Mouse (Mus musculus) heart, embryonic 12.5 days (tissue): Measurements from ENCODE around the gene Speg. TPM values are rescaled to one million over a fixed set of nuclear protein-coding genes. Genes with fewer than 3 reads are reported as not detected.
A peak's percentile ranks its signal among the peaks of the same experiment; 100 is the strongest.

Experiments
- ATAC-seq: fragments of 200-750 bp; cut with Nextera tagmentation; 2 replicates; pipeline ENCODE4 v1.8.0; 2017; ENCODE audit warnings: moderate TSS enrichment, moderate library complexity; ENCODE audit not compliant: insufficient number of reproducible peaks, low FRiP score
- H3K27ac ChIP-seq: fragments of 300-500 bp; sonication (generic); 2 replicates; pipeline ENCODE4 v1.5.1; 2016; ENCODE audit warnings: mild to moderate bottlenecking, moderate library complexity; ENCODE audit not compliant: poor library complexity, severe bottlenecking
- H3K27me3 ChIP-seq: fragments of 300-500 bp; sonication (generic); replicated peaks from 2 replicates; pipeline ENCODE4 v1.6.1; 2016; ENCODE audit warnings: mild to moderate bottlenecking, moderate library complexity
- H3K36me3 ChIP-seq: fragments of 300-500 bp; sonication (generic); 2 replicates; pipeline ENCODE4 v1.6.1; 2016; ENCODE audit warnings: mild to moderate bottlenecking, moderate library complexity
- H3K4me1 ChIP-seq: fragments of 300-500 bp; sonication (generic); replicated peaks from 2 replicates; pipeline ENCODE4 v1.6.1; 2016; ENCODE audit warnings: mild to moderate bottlenecking
- H3K4me2 ChIP-seq: fragments of 300-500 bp; sonication (generic); 2 replicates; pipeline ENCODE4 v1.6.1; 2016; ENCODE audit warnings: mild to moderate bottlenecking, moderate library complexity
- H3K4me3 ChIP-seq: fragments of 300-500 bp; sonication (generic); 2 replicates; pipeline ENCODE4 v1.5.1; 2016; ENCODE audit warnings: mild to moderate bottlenecking
- H3K9ac ChIP-seq: fragments of 300-500 bp; sonication (generic); 2 replicates; pipeline ENCODE4 v1.6.1; 2016; ENCODE audit warnings: mild to moderate bottlenecking, moderate library complexity
- H3K9me3 ChIP-seq: fragments of 300-500 bp; sonication (generic); replicated peaks from 2 replicates; pipeline ENCODE4 v1.6.1; 2016; ENCODE audit warnings: mild to moderate bottlenecking, moderate library complexity
- WGBS: fragments of 180-500 bp; shearing (Covaris S2); methylation state at CpG from one replicate; pipeline ENCODE4 v1.1.7; 2016; 5-methylcytosine and 5-hydroxymethylcytosine counted together
- polyA plus RNA-seq: library from polyadenylated mRNA; unstranded; fragments of >200 nt; fragmentation: Nextera tagmentation; extraction: Ambion mirVana; gene quantifications from 2 replicates; pipeline ENCODE4 v1.2.1, GENCODE M21; 2016

Gene Speg
- polyA plus RNA-seq, 1 experiment from 2014 or later: 61.5 TPM

DNA sequence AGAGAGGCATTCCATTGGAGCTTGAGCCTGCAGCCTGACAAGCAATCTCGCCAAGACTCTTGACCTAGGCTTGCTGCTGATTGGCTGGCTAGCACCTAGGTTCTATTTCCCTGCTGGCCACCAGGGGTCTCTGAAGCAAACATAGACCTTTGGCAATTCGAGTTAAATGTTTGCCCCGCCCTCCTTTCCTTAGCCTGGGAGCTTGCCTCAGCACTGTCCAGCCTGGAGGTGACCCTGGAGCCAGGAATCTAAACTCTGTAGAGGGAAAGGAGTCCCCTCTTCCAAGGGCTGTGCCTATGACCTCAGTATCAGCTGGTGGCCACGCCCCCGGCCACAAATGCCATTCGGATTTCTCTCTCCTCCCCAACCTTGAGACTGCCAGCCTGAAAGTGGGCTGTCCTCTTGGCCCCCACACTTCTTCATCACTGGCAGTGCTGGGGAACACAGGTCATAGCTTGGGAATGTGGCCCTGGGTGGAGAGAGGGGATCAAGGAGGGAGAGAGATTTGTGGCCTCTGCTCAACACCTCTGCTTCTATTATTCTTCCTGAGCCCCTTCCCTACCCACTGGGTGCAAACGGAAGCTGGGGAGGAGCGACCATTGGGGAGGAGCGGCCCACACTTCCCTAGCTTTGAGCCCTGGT, 23.8 kb downstream of the Speg start:
- Histone ChIP-seq H3K4me3 (no peak overlapping the region; the same call in 1 of the 2 replicates), H3K9ac (peak overlapping the region; percentile 67), H3K9me3 (no peaks in the 10 kb centered on the region), H3K4me2 (peak overlapping the region; percentile 79), H3K4me1 (peaks cover 64% of the 10 kb centered on the region), H3K27me3 (no peaks in the 10 kb centered on the region), H3K36me3 (peaks cover 55% of the 10 kb centered on the region), H3K27ac (peak overlapping the region; percentile 100)
- WGBS: 3% methylated on average over 9 of the region's 9 CpGs
- ATAC-seq: peak; percentile 78

DNA sequence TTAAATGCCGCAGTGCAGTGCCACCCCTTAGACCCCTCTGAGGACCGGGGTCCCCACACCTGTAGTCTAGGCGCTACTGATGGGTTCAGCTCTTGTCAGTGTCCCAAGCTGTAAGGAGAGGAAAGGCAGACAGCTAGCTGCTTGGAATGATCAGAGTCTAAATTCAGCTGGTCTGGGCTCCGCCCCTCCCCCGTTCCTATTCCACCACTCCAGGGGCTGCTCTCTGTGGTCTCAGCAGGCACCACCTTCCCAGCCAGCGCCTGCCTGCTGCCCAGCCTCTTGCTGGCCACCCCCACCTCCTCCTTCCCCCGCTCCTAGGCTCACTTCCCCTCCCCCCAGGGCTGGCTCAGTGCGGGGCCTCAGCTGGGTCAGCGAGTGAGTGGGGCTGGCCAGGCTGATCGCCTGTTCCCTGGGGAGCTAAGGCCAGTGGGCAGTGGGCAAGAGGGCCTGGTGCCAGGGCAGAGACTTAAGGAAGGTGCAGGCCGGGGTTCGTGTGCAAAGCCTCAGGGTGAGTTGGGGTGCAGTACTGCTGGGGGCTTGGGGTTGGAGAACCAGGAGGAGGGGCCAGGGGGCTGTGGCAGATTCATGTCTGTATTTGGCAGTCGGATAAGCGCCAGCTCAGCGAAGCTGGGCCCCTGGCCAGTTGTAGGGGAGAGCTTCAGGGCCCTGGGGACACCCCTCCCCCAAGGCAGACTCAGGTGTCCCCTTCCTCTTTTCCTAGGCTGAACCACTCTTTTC, 24.8 kb downstream of the Speg start:
- peaks cover 63% of the 10 kb centered on the region for H3K4me1 ChIP-seq
- H3K27me3 ChIP-seq: no peaks in the 10 kb centered on the region
- no peaks in the 10 kb centered on the region for H3K9me3 ChIP-seq
- H3K4me3 ChIP-seq: peak overlapping the region; percentile 49
- peaks cover 63% of the 10 kb centered on the region for H3K36me3 ChIP-seq
- ATAC-seq: peak; percentile 86
- H3K4me2 ChIP-seq: peak overlapping the region; percentile 79
- WGBS: 2% methylated on average over 15 of the region's 15 CpGs
- H3K27ac ChIP-seq: peak overlapping the region; percentile 100
- H3K9ac ChIP-seq: peak overlapping the region; percentile 76

DNA sequence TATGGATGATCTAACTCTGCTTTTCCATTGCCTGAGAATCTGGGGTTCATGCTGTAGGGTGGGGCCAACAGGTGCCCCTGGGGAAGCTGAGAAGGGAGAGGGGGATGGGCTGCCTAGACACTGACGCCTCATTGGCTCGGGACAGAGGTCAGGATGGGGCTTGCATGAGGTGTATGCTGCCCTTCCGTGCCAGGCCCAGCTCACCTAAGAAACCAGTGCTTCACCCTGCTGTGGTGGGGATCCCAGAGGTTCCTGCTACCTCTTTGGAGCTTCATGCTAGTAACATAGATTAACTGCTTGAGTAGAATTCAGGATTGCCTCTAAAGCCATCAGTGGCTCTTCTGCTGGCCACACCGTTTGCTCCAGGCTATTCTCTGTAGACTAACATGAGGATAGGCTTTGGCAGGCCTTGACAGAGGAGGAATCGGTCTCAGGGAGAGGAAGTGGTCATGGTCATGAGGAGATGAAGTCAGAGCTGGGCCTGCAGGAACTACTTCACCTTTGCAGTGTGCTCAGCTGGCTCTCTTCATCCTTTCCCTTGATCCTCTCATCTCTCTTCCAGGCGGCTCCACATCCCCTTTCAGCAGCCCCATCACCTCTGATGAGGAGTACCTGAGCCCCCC, 25.5 kb downstream of the Speg start:
- Histone ChIP-seq H3K9me3 (no peaks in the 10 kb centered on the region), H3K9ac (peak overlapping the region; percentile 76), H3K4me3 (peak overlapping the region; percentile 49), H3K27ac (peak overlapping the region; percentile 100), H3K36me3 (peaks cover 65% of the 10 kb centered on the region), H3K4me1 (peaks cover 64% of the 10 kb centered on the region), H3K27me3 (no peaks in the 10 kb centered on the region), H3K4me2 (peak overlapping the region; percentile 79)
- WGBS: 20% methylated on average over 6 of the region's 6 CpGs
- ATAC-seq: 0 out of 2 replicates have a peak, but pooled peaks have one; percentile 13

DNA sequence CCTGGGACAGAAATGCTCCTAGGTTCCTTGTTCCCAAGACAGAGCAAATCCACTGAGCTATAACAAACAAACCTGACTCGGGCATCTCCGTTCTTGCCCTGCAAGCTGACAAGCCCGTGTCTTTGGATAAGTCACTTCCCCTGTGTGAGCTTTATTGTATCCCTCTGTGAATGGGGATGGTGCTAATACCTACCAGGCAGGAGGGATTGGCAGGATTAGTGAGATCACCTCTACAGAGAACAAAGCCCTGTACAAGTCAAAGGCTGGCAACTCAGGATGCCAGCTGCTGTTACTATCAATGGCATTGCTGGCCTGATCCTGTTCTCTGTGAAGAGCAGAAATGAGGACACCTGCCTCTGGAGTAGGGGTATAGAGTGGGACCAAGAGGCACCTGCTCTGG, 30.4 kb downstream of the Speg start:
- H3K4me3 ChIP-seq: no peak overlapping the region
- H3K27ac ChIP-seq: 0 out of 2 replicates have a peak overlapping the region, but pooled peaks have one; percentile 5
- peaks cover 77% of the 10 kb centered on the region for H3K4me1 ChIP-seq
- no peak overlapping the region for H3K4me2 ChIP-seq
- H3K9me3 ChIP-seq: no peaks in the 10 kb centered on the region
- WGBS: 77% methylated on average over 3 of the region's 3 CpGs
- no peak overlapping the region for H3K9ac ChIP-seq
- H3K27me3 ChIP-seq: no peaks in the 10 kb centered on the region
- H3K36me3 ChIP-seq: peaks cover 78% of the 10 kb centered on the region
- no peak for ATAC-seq

DNA sequence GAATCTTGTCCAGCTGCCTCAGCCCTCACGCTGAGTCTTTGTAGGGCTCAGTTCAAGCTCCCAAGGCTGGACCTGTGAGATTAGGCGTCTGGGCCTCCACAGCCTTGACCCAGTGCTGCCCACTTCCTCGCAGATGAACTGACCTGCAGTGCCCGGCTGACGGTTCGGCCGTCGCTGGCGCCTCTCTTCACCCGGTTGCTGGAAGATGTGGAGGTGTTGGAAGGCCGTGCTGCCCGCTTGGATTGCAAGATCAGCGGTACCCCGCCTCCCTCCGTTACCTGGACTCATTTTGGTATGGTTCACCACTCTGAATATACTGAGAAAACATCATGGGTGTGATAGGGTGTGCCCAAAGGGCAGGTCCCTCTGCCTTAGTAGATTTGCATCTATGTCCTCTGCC, 31.1 kb downstream of the Speg start:
- no peak overlapping the region for H3K4me3 ChIP-seq
- H3K27ac ChIP-seq: 0 out of 2 replicates have a peak overlapping the region, but pooled peaks have one; percentile 5
- H3K36me3 ChIP-seq: peaks cover 81% of the 10 kb centered on the region
- peak overlapping the region; percentile 5; the same call in 1 of the 2 replicates for H3K9ac ChIP-seq
- no peak overlapping the region for H3K4me2 ChIP-seq
- H3K27me3 ChIP-seq: no peaks in the 10 kb centered on the region
- 89% methylated on average over 15 of the region's 15 CpGs for WGBS
- ATAC-seq: no peak
- H3K9me3 ChIP-seq: no peaks in the 10 kb centered on the region
- peaks cover 76% of the 10 kb centered on the region for H3K4me1 ChIP-seq

DNA sequence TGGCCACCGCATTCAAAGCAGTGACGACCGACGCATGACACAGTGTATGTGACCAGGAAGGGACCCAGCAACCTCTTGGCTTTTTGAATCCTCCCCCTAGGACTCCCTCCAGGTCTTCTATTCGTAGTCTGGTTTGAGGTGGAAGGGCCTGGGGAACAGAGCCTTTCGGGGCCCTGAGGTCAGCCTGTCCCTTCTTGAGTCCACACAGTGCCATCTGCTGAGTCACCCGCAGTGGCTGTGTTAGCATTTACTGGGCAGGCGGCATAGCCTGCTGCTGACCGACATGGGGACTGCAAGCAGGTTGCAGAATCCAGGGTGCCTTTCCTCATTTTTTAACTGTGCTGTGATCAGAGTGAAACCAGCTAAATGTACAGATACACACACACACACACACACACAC, 32.0 kb downstream of the Speg start:
- H3K4me3 ChIP-seq: no peak overlapping the region
- H3K4me1 ChIP-seq: peaks cover 69% of the 10 kb centered on the region
- peak overlapping the region; percentile 14; the same call in 1 of the 2 replicates for H3K9ac ChIP-seq

DNA sequence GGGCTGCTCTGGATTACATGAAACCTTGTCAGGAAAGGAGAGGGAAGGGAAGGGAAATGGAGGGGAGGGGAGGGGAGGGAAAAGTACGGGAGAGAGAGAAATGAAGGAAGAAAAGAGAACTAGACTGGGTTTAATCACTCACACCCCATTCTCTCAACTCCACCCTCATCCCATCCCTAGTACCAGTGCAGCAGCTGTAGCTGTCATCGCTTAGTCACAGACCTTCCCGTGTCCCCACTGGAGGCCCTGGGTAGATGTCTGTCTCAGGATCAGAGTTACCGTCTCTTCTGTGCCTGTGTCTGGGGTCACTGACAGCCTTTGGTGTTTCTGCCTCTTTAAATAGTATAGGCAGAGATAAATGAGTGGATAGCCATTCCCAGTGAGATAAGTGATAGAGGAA, 33.1 kb downstream of the Speg start:
- Histone ChIP-seq H3K4me2 (0 out of 2 replicates have a peak overlapping the region, but pooled peaks have one; percentile 0), H3K27ac (peak overlapping the region; percentile 90), H3K9me3 (no peaks in the 10 kb centered on the region), H3K4me3 (no peak overlapping the region), H3K27me3 (no peaks in the 10 kb centered on the region), H3K36me3 (peaks cover 80% of the 10 kb centered on the region), H3K4me1 (peaks cover 65% of the 10 kb centered on the region), H3K9ac (no peak overlapping the region)
- WGBS: 25% methylated on average over 4 of the region's 4 CpGs
- ATAC-seq: peak; percentile 66; the same call in 1 of the 2 replicates

More for the DNA sequence above, 32.0 kb downstream of the Speg start:
- Histone ChIP-seq H3K36me3 (peaks cover 81% of the 10 kb centered on the region), H3K9me3 (no peaks in the 10 kb centered on the region), H3K4me2 (no peak overlapping the region), H3K27ac (peak overlapping the region; percentile 90), H3K27me3 (no peaks in the 10 kb centered on the region)
- ATAC-seq: no peak
- 79% methylated on average over 9 of the region's 9 CpGs for WGBS

DNA sequence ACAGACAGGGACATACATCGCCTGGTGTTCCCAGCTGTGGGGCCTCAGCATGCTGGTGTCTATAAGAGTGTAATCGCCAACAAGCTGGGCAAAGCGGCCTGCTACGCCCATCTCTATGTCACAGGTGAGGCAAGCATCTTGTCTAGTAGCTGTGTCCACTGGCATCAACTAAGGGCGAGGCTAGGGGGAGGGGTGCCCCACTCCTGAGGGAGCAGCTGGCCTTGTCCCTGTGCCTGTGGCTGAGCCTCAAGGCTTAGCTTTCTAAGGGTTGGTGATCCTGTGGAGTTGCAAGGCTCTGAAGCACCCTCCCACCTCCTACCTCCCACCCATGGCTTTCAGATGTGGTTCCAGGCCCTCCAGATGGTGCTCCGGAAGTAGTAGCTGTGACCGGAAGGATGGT, 34.9 kb downstream of the Speg start:
- 89% methylated on average over 7 of the region's 7 CpGs for WGBS
- H3K4me2 ChIP-seq: no peak overlapping the region
- peaks cover 76% of the 10 kb centered on the region for H3K36me3 ChIP-seq
- no peak overlapping the region for H3K9ac ChIP-seq
- H3K4me3 ChIP-seq: no peak overlapping the region
- peaks cover 62% of the 10 kb centered on the region for H3K4me1 ChIP-seq
- no peak overlapping the region for H3K27ac ChIP-seq
- no peaks in the 10 kb centered on the region for H3K9me3 ChIP-seq
- H3K27me3 ChIP-seq: no peaks in the 10 kb centered on the region
- ATAC-seq: no peak

DNA sequence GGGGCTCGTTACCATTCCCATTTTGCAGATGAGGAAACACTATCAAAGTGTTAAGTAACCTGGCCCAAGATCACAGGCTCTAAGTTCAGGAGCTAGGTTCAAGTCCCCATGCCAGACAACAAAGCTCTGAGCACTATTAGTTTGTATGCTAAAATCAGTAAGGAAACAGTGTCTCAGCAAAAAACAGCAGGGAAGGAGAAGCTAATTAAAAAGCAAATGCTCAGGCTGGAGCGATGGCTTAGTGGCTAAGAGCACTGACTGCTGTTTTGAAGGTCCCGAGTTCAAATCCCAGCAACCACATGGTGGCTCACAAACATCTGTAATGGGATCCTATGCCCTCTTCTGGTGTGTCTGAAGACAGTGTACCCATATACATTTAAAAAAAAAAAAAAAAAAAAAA, 37.1 kb downstream of the Speg start:
- Histone ChIP-seq H3K27me3 (no peaks in the 10 kb centered on the region), H3K9ac (no peak overlapping the region), H3K27ac (no peak overlapping the region), H3K4me3 (no peak overlapping the region), H3K36me3 (peaks cover 76% of the 10 kb centered on the region), H3K4me1 (peaks cover 48% of the 10 kb centered on the region), H3K4me2 (no peak overlapping the region), H3K9me3 (no peaks in the 10 kb centered on the region)
- WGBS: 92% methylated on average over 3 of the region's 3 CpGs
- no peak for ATAC-seq

DNA sequence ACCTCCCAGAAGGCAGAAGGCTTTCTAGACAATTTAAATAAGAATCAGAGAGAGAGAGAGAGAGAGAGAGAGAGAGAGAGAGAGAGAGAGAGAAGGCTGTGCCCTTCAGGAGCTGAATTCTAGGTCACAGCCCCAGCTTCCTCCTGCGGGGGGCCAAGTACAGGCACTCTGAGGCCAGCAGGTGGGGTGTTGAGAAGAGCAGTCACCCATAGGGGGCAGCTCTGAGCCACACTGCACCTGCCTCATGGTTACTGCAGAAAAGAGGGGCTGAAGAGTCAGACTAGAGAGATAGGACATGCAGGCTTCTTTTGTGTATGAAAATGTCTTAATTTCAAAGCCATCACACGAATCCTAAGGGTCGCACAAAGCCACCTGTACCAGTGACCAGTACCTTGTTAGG, 38.7 kb downstream of the Speg start:
- no peaks in the 10 kb centered on the region for H3K27me3 ChIP-seq
- H3K9ac ChIP-seq: peak overlapping the region; percentile 27; the same call in 1 of the 2 replicates
- no peaks in the 10 kb centered on the region for H3K9me3 ChIP-seq
- no peak overlapping the region for H3K4me2 ChIP-seq
- peaks cover 84% of the 10 kb centered on the region for H3K36me3 ChIP-seq
- peak overlapping the region; percentile 15; the same call in 1 of the 2 replicates for H3K27ac ChIP-seq
- ATAC-seq: no peak
- 60% methylated on average over 3 of the region's 3 CpGs for WGBS
- H3K4me3 ChIP-seq: no peak overlapping the region
- peaks cover 34% of the 10 kb centered on the region for H3K4me1 ChIP-seq

DNA sequence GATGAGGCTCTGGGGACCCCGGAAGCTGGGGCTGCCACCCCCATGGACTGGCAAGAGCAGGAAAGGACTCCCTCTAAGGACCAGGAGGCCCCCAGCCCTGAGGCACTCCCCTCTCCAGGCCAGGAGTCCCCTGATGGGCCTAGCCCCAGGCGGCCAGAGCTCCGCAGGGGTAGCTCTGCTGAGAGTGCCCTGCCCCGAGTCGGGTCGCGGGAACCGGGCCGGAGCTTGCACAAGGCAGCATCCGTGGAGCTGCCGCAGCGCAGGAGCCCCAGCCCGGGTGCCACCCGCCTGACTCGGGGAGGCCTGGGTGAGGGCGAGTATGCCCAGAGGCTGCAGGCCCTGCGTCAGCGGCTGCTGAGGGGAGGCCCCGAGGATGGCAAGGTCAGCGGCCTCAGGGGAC, 46.7 kb downstream of the Speg start:
- Histone ChIP-seq H3K27me3 (peaks cover 27% of the 10 kb centered on the region), H3K4me1 (peaks cover 39% of the 10 kb centered on the region), H3K4me3 (peak overlapping the region; percentile 30; the same call in 1 of the 2 replicates), H3K9me3 (no peaks in the 10 kb centered on the region), H3K4me2 (peak overlapping the region; percentile 68), H3K36me3 (peaks cover 71% of the 10 kb centered on the region), H3K9ac (peak overlapping the region; percentile 61), H3K27ac (no peak overlapping the region)
- peak; percentile 31; the same call in 1 of the 2 replicates for ATAC-seq
- WGBS: 21% methylated on average over 20 of the region's 20 CpGs
